Mouse (Mus musculus) layer of hippocampus, adult 2 months (tissue): ENCODE data around the gene Rnf216. TPM values are rescaled to one million over a fixed set of nuclear protein-coding genes. Genes with fewer than 3 reads are reported as not detected.

Source experiments
- DNase-seq, 2 experiments: peaks; one replicate each; pipeline ENCODE4 v3.0.0; 2022; ENCODE audit warnings: low spot score in 2 of 2
- H3K27ac ChIP-seq: fragments of 200-600 bp; 2 replicates; pipeline ENCODE4 v1.8.1; 2022
- H3K4me3 ChIP-seq: fragments of 200-600 bp; 2 replicates; pipeline ENCODE4 v1.8.1; 2022; ENCODE audit warnings: mild to moderate bottlenecking
- CTCF ChIP-seq: fragments of 200-600 bp; conservative IDR thresholded peaks from 2 replicates; pipeline ENCODE4 v1.8.1; 2022; ENCODE audit warnings: antibody characterized with exemption, mild to moderate bottlenecking, moderate library complexity
- total RNA-seq, 2 experiments: library from RNA; stranded (reverse); gene quantifications; 2 replicates each; pipeline ENCODE4 v1.2.3; 2021

Rnf216 gene
- total RNA-seq, 2 experiments from 2014 or later: 47.8 to 52.5 TPM

DNA sequence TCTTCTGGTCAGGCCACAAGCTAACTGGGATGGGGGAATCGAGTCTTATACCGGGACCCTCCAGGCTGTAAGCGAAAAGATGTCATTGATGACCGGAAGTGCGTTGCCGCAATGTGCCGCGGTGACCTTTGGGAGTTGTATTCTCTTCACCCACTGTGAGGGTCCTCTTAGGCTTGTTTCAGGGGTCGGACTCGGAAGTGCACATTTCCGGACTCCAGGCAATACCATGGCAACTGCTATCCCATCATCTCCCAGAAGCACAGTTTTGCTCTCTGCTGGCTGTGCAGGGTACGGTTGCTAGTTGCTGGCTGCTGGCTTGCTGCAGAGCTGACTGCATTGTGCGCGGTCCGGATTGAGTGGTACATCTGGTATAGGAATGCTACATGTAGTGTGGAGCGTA is 16.3 kb upstream of the Rnf216 start:
- no peak for TF ChIP-seq CTCF
- no peak overlapping the region for H3K27ac ChIP-seq
- no peak for DNase-seq
- no peak overlapping the region for H3K4me3 ChIP-seq

DNA sequence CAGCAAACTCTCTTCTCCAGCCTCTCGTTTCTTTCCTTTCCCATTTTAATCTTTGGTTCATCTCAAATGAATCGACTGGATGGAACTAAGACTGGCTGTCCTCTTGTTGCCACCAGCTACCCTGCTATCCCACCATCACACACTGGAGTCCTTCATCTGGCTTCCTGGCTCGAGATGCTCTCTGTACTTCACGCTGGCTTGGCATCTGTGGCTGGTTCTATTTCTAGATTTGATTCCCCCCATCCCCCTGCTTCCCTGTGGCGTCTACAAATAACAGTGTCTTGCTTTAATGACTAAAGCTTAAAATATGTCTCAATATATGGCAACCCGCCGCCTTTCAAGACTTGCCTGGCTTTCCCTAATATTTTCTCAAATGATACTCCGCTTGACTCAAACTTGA is 15.0 kb upstream of the Rnf216 start:
- no peak for TF ChIP-seq CTCF
- Histone ChIP-seq H3K4me3 (no peak overlapping the region), H3K27ac (no peak overlapping the region; the same call in 1 of the 2 replicates)
- peak in 1 of 2 experiments; percentile 42 for DNase-seq

DNA sequence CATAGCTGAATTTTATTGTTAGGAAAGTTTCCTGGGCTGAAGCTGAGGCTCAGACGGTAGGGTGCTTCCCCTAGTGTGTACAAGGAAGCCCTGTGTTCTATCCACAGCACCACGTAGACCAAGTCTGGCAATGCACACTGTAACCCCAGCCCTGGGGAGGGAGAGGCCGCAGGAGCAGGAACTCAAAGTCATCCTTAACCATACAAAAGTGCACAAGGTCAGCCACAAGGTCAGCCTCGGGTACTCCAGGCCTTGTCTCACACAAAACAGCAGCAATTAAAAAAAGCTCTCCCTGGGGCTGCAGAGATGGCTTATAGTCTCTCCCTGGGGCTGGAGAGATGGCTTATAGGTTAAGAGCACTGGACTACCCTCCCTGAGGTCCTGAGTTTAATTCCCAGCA is 14.1 kb upstream of the Rnf216 start:
- Histone ChIP-seq H3K4me3 (no peak overlapping the region), H3K27ac (no peak overlapping the region)
- no peak for DNase-seq
- TF ChIP-seq CTCF: no peak

DNA sequence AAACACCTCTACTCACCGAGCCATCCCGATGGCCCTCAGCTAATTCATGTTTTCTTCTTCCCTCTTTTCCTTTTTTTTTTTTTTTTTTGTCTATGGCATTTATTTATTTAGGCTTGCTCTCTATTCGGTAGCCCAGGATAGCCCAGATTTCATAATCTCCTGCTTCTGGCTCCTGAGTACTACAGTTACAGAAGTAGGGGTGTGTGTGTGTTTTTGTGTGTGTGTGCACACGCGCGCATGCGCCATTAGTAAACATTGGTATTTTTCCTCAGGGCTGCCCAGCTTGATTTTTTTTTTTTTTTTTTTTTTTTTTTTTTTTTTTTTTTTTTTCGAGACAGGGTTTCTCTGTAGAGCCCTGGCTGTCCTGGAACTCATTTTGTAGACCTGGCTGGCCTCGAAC is 13.3 kb upstream of the Rnf216 start:
- Histone ChIP-seq H3K27ac (peak overlapping the region; percentile 82; the same call in 1 of the 2 replicates), H3K4me3 (no peak overlapping the region)
- no peak for DNase-seq
- no peak for TF ChIP-seq CTCF

DNA sequence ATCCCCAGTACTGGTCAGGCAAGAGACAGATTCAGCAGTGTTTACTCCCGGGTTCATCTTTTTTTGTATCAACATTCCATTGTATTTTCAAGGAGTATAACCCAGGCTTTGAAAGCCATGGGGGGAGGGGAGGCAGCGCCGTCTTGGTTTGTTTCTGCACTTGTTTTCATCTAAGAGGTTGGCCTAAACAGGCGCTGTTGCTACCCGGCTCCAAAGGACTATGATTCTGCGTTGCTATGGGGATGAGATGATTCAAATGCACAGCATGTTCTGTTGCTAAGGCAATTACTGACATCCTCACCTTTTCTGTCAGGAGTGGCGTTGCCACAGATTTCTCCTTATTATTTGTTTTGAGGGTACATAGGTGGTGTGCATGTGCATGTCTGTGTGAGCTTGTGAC is 12.8 kb upstream of the Rnf216 start:
- peak; percentile 48 to 65 for DNase-seq
- Histone ChIP-seq H3K4me3 (no peak overlapping the region), H3K27ac (peak overlapping the region; percentile 82)
- no peak for TF ChIP-seq CTCF

DNA sequence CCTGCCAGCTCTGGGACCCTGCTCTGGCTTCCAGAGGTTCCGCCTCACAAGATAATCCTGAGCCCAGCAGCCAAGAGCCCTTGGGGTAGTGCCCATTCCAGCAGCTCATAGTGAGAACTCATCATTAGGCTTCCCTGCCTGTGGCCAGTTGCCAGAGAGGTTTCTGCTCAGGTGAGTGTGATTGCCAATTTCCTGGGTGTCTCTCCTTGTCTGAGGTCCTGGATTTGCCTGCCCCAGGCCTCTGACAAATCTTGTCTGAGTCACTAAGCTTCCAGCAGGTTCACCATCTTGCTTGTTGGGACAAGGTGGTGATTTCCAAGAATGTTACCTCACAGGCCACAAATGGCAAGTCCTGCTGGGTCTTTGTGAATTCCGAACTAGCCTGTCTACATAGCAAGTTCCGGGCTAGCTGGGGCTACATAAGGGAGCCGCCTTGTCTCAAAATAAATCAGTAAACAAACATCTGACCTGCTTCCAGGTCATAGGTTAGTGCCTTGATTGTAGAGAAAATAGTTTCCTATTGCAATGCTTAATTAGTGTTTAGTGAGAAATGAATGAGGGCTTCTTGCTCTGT is 12.1 kb upstream of the Rnf216 start:
- no peak for DNase-seq
- no peak overlapping the region for H3K4me3 ChIP-seq
- H3K27ac ChIP-seq: peak overlapping the region; percentile 82
- no peak for TF ChIP-seq CTCF

DNA sequence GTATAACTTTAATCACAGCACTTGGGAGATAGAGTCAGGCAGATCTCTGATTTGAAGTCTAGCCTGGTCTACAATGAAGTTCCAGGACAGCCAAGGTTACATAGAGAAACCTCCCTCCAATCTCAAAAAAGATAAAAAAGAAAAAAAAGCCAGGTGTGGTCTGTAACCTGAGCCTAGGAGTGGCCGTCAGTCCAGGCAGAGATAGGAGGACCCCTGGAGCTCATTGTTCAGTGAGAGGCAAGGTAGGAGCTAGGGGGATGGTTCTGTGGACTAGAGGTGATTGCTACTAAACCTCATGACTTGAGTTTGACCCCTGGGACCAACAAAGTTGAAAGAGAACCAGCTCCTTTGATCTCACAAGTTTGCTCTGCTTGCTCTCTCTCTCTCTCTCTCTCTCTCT is 9.9 kb upstream of the Rnf216 start:
- TF ChIP-seq CTCF: no peak
- Histone ChIP-seq H3K4me3 (no peak overlapping the region), H3K27ac (no peak overlapping the region)
- DNase-seq: no peak

DNA sequence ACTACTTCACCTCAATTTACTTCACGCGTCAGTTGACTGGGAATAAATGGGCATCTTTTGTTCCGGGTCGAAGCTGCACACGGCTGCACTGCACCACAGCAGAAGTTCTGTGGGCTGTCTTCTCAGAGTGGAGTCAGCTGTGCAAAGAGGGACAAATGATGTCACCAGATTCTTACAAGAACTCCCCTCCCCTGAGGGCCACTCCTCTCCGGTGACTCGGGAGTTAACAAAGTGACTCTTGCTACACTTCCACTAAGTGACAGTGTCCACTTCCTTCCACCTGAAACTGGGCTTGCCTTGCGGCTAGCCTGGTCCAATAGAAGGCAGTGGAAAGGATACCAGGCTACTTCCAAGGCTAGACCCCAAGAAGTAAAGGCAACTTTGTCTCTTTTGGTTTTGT is 9.3 kb upstream of the Rnf216 start:
- no peak overlapping the region for H3K4me3 ChIP-seq
- TF ChIP-seq CTCF: no peak
- no peak for DNase-seq
- no peak overlapping the region for H3K27ac ChIP-seq

DNA sequence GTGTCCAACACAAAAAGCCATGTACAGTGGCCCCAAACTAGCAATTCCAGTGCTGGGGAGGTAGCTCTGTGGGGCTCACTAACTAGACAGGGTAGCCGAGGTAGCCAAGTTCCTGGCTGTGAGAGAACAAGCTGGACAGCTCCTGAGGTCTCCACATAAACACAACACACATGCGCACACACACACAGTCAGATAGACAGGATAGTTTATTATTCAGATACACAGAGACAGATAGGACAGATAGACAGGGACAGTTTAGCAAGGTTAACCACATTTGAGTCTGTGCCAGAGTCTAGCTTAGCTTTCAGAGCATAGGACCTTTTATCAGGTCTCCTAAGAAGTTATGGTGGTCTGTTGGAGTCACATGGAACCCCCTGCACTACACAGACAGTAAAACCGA is 6.0 kb downstream of the Rnf216 start:
- no peak for TF ChIP-seq CTCF
- H3K27ac ChIP-seq: no peak overlapping the region
- no peak overlapping the region for H3K4me3 ChIP-seq
- DNase-seq: no peak

DNA sequence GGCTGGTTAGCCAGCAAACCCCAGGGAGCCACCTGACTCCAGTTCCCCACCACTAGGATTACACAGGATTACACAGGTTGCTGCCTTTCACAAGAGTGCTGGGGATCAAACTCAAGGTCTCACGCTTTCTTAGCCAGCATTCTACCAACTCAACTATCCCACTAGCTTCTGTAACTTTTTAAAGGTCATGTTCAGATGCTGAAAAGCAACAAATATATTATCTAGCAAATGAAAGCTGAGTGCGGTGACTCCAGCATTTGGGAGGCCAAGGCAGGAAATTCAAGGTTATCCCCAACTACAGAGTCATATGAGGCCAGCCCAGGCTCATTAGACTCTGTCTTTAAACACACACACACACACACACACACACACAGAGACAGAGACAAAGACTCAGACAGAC is 9.6 kb downstream of the Rnf216 start:
- DNase-seq: no peak
- Histone ChIP-seq H3K4me3 (no peak overlapping the region), H3K27ac (no peak overlapping the region)
- no peak for TF ChIP-seq CTCF

DNA sequence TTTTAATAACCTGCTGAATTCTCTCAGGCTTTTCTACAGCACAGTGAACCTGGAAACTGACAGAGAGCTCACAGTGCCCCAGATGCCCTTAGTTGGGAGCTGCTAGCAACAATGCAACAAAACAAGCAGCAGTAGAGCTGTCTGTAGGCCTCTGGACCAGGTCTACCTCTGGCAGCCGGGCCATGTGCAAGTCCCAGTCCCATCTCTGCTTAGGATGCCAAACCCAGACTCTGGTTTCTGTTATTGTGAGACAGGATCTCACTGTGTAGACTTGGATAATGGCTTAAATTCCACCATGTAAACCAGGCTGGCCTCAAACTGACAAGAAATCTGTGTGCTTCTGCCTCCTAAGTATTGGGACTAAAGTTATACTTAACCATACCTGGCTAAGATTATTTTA is 11.2 kb downstream of the Rnf216 start:
- H3K4me3 ChIP-seq: no peak overlapping the region
- no peak for TF ChIP-seq CTCF
- H3K27ac ChIP-seq: no peak overlapping the region
- no peak for DNase-seq

DNA sequence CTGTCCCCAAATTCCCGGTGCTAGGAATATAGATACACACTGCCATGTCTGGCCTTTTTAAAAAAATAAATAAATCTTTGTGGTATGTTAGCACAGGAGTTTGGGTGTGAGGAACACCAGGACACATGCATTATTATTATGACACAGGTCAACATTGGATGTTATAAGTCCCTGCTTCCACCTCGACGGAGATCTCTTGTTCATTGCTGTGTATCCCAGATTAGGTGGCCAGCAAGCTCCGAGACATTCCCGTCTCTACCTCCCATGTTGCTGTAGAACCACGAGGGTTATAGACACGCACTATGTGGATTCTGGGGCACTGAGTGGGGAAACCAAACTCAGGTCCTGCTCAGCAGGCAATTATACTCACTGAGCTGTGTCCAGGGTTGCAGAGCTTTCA is 17.5 kb downstream of the Rnf216 start:
- no peak for DNase-seq
- no peak overlapping the region for H3K4me3 ChIP-seq
- no peak overlapping the region for H3K27ac ChIP-seq
- TF ChIP-seq CTCF: no peak

DNA sequence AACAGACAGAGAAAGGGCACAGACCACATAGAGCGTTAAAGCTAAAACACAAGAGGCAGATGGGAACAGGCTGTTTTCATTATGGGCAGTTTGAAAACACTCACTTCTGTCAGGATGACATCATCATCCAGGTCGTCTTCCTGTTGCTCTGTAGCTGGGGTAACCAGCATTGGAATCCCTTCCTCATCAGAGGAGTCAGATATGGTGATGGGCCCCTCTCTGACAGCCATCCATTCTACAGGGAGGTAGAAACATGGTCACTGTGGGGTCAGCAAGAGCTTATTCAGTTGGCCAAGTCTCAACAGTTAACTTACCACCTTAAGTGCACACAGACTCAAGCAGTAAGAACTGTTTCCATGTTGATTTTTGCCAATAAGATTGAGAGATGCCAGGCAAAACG is 19.9 kb downstream of the Rnf216 start:
- no peak for TF ChIP-seq CTCF
- Histone ChIP-seq H3K27ac (no peak overlapping the region), H3K4me3 (no peak overlapping the region)
- no peak for DNase-seq

DNA sequence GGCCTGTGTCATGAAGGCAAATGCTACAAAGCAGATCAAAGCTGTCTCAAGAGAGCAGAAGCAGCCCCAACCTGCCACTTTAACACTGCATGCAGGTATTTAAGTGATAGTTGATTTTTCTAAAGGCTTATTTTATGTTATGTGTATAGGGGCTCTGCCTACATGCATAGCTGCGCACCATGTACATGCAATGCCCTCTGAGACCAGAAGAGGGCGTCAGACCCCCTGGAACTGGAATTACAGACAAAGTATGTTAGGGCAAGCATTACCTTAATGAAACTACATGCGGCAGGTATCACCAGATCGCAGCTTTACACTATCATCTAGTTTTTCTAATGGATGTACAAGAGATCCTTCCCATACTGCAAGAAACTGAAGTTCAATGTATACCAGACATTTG is 27.9 kb downstream of the Rnf216 start:
- no peak overlapping the region for H3K27ac ChIP-seq
- DNase-seq: peak in 1 of 2 experiments; percentile 44
- no peak overlapping the region for H3K4me3 ChIP-seq
- TF ChIP-seq CTCF: peak; percentile 84

DNA sequence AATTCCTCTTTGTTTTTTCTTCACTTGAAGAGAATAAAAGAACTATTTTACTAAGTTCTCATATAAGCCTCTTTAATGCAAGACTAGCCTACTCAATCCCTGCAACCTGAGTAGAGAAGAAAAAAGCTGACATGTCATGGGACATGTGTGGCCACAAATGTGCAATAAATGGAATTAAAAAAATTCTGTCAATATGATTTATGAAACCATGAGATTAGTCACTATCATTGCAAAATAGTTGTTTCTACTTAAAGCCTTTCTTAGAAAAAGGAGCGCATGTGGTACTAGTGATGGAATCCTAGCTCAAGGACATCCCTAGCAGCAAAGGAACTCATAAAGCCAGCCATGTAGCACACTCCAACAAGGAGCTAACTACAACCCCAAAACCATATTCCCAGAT is 33.0 kb downstream of the Rnf216 start:
- Histone ChIP-seq H3K4me3 (no peak overlapping the region), H3K27ac (no peak overlapping the region)
- no peak for DNase-seq
- TF ChIP-seq CTCF: no peak
